8 mouse cellular contexts compared by ENCODE assay signal in the genomic region with DNA sequence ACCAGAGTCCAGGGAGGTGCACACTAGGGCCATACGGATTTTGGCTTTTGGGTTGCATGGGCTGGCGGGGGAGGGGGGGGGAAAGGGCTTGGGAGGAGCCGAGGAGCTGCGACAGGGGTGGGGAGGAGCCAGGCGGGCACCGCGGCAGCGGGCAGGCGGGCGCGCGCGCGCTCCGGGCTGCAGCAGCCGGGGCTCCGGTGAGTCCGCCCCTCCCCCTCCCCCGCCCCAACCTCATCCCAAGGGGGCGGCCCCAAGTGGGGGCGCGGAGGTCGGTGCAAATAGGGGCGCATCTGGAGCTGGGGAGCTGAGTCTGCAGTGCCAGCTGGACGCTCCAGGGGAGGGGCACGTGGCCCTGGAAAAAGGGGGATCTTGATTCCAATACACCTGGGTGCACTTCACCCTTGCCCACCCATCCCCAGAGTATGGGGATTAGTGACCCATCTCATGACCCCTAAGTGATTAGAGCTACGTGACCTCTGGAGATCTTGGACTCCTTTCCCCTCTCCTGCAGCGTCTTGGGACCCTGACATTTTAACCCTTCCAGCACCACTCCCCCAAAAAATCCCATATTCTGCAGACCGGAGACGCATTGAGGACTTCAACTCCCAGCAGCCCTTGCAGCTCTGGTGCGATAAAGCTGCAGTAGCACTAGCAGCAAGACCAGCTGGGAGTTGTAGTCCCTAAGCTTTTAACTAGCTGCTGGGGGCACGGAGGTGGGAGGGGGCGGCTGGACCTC. TPM values are rescaled to one million over a fixed set of nuclear protein-coding genes. Genes with fewer than 3 reads are reported as not detected.
DNase-seq lines count a peak whose midpoint lies in the region; ATAC-seq and TF ChIP-seq lines count a peak whose summit lies in the region.

Gene Syt3 (plus strand): TSS at position 123 of the 736 bp plus-strand sequence.

- peak within 1 kb of the TSS; percentile 57 for H3K9ac ChIP-seq in forebrain, embryonic 11.5 days (ENCODE audit: low read length)
- H3K9ac ChIP-seq in heart, embryonic 16.5 days (ENCODE audit: low read length) = peak within 1 kb of the TSS; percentile 64
- H3K9ac ChIP-seq in liver, embryonic 13.5 days = no peak within 1 kb of the TSS

- peak within 1 kb of the TSS; percentile 50; the same call in 1 of the 2 replicates for H3K27ac ChIP-seq in forebrain, embryonic 11.5 days (ENCODE audit: low read depth, low read length)
- no peak within 1 kb of the TSS for H3K27ac ChIP-seq in heart, embryonic 16.5 days (ENCODE audit: low read length)
- no peak within 1 kb of the TSS for H3K27ac ChIP-seq in liver, embryonic 13.5 days

- peak within 1 kb of the TSS; percentile 81 for H3K4me3 ChIP-seq in E14TG2a.4 (replicated peaks; ENCODE audit: low read length)
- peak within 1 kb of the TSS; percentile 46 for H3K4me3 ChIP-seq in forebrain, embryonic 11.5 days (ENCODE audit: low read depth, low read length)
- H3K4me3 ChIP-seq in heart, embryonic 16.5 days (ENCODE audit: low read length) = peak within 1 kb of the TSS; percentile 59
- peak within 1 kb of the TSS; percentile 47 for H3K4me3 ChIP-seq in liver, embryonic 13.5 days (replicated peaks)

- no peak for TF ChIP-seq POLR2A in brain, embryonic 14.5 days (IDR thresholded peaks at IDR 0.05; ENCODE audit: borderline replicate concordance, extremely low read depth, insufficient read depth, insufficient read length, poor library complexity, severe bottlenecking)

- H3K36me3 ChIP-seq in E14TG2a.4 (ENCODE audit: insufficient read depth, low read length) = peaks cover 11% of the 10 kb centered on the region; the same call in 1 of the 2 replicates
- no peaks in the 10 kb centered on the region for H3K36me3 ChIP-seq in forebrain, embryonic 11.5 days (ENCODE audit: control insufficient read depth, insufficient read depth, low read length)
- no peaks in the 10 kb centered on the region for H3K36me3 ChIP-seq in heart, embryonic 16.5 days (ENCODE audit: control insufficient read depth, insufficient read depth)
- H3K36me3 ChIP-seq in liver, embryonic 13.5 days = no peaks in the 10 kb centered on the region

- H3K4me2 ChIP-seq in forebrain, embryonic 11.5 days (ENCODE audit: low read depth, low read length, severe bottlenecking) = peak within 1 kb of the TSS; percentile 89
- H3K4me2 ChIP-seq in heart, embryonic 16.5 days (ENCODE audit: low read depth, low read length) = peak within 1 kb of the TSS; percentile 94
- peak within 1 kb of the TSS; percentile 65 for H3K4me2 ChIP-seq in liver, embryonic 13.5 days

- peak; percentile 85 for ATAC-seq in forebrain, embryonic 11.5 days (replicated peaks; ENCODE audit: low FRiP score)
- ATAC-seq in heart, embryonic 16.5 days (replicated peaks; ENCODE audit: extremely low read depth, insufficient read depth, low FRiP score) = peak; percentile 64
- ATAC-seq in liver, embryonic 13.5 days (ENCODE audit: low read depth) = peak; percentile 45; the same call in 1 of the 2 replicates

- peaks cover 25% of the 10 kb centered on the region for H3K27me3 ChIP-seq in E14TG2a.4 (ENCODE audit: insufficient read depth, low read length)
- H3K27me3 ChIP-seq in forebrain, embryonic 11.5 days (ENCODE audit: control insufficient read depth, insufficient read depth, low read length) = no peaks in the 10 kb centered on the region; the same call in 1 of the 2 replicates
- H3K27me3 ChIP-seq in heart, embryonic 16.5 days (ENCODE audit: control insufficient read depth, insufficient read depth, low read length) = peaks cover 19% of the 10 kb centered on the region
- H3K27me3 ChIP-seq in liver, embryonic 13.5 days = peaks cover 72% of the 10 kb centered on the region

- no peaks in the 10 kb centered on the region for H3K9me3 ChIP-seq in E14TG2a.4 (ENCODE audit: low read length)
- no peaks in the 10 kb centered on the region for H3K9me3 ChIP-seq in forebrain, embryonic 11.5 days (ENCODE audit: control insufficient read depth, low read length)
- H3K9me3 ChIP-seq in heart, embryonic 16.5 days (replicated peaks; ENCODE audit: control insufficient read depth, low read length) = 0 out of 2 replicates have a peak, but pooled peaks cover 6% of the 10 kb centered on the region
- no peaks in the 10 kb centered on the region for H3K9me3 ChIP-seq in liver, embryonic 13.5 days (replicated peaks)

- peaks cover 35% of the 10 kb centered on the region for H3K4me1 ChIP-seq in E14TG2a.4 (replicated peaks; ENCODE audit: low read depth, low read length)
- H3K4me1 ChIP-seq in forebrain, embryonic 11.5 days (replicated peaks; ENCODE audit: control insufficient read depth, insufficient read depth, low read length) = peaks cover 5% of the 10 kb centered on the region; the same call in 1 of the 2 replicates
- peaks cover 2% of the 10 kb centered on the region; the same call in 1 of the 2 replicates for H3K4me1 ChIP-seq in heart, embryonic 16.5 days (ENCODE audit: control insufficient read depth, insufficient read depth, low read length)
- peaks cover 8% of the 10 kb centered on the region for H3K4me1 ChIP-seq in liver, embryonic 13.5 days (replicated peaks)

- TF ChIP-seq CTCF in E14TG2a.4 (conservative IDR thresholded peaks at IDR 0.05; ENCODE audit: low read length) = no peak
- no peak for TF ChIP-seq CTCF in brain, embryonic 14.5 days (IDR thresholded peaks at IDR 0.05; ENCODE audit: borderline replicate concordance, extremely low read depth, insufficient read depth, insufficient read length)

- WGBS in forebrain, embryonic 11.5 days = 0% methylated on average over 31 of the region's 33 CpGs
- 2% methylated on average over 22 of the region's 33 CpGs for WGBS in heart, embryonic 16.5 days
- WGBS in liver, embryonic 13.5 days (ENCODE audit: insufficient replicate concordance) = 1% methylated on average over 29 of the region's 33 CpGs

- peak; percentile 93 for DNase-seq in brain, embryonic 14.5 days (ENCODE audit: low read depth)
- peak; percentile 82 for DNase-seq in forebrain, embryonic 11.5 days (ENCODE audit: low spot score)
- peak; percentile 76 to 84 for DNase-seq in kidney, postnatal 25 days
- no peak for DNase-seq in liver, embryonic 13.5 days
- DNase-seq in neural tube, embryonic 10.5 days (ENCODE audit: extremely low spot score, low spot score) = peak; percentile 70
- peak; percentile 35 to 39 for DNase-seq in thymus, adult 18-20 months

RNA-seq across cellular contexts. Expression of gene Syt3, which starts in this region (rescaled TPM):
- 35.5 and 41.6 TPM in 2 replicates for polyA plus RNA-seq in brain, embryonic 14.5 days (2012; rRNA removed)
- 3.2 and 4.0 TPM in 2 replicates for polyA plus RNA-seq in forebrain, embryonic 11.5 days (2014; fragmentation: Nextera tagmentation; extraction: Ambion mirVana)
- 0.62 and 0.70 TPM in 2 replicates for polyA plus RNA-seq in heart, embryonic 16.5 days (2015; fragmentation: Nextera tagmentation; extraction: Ambion mirVana)
- 0.03 and 0.09 TPM in 2 replicates for polyA plus RNA-seq in liver, embryonic 13.5 days (2015; fragmentation: Nextera tagmentation; extraction: Ambion mirVana)

Comparison
In these comparisons a context has a peak if more than half of its experiments do, and no peak if none do; other contexts are left out.
1. Peak in ATAC-seq, H3K4me3 ChIP-seq, H3K9ac ChIP-seq and H3K4me2 ChIP-seq in heart, embryonic 16.5 days; RNA of the gene not detected or under 1 TPM.
2. Peak in ATAC-seq, H3K4me3 ChIP-seq and H3K4me2 ChIP-seq in liver, embryonic 13.5 days; RNA of the gene not detected or under 1 TPM.